Mouse (Mus musculus): Measurements from ENCODE around the gene Gm20388. TPM values are rescaled to one million over a fixed set of nuclear protein-coding genes. Genes with fewer than 3 reads are reported as not detected.

Gene Gm20388
- polyA plus RNA-seq, 1 experiment from 2014 or later: 8.3 TPM

DNA sequence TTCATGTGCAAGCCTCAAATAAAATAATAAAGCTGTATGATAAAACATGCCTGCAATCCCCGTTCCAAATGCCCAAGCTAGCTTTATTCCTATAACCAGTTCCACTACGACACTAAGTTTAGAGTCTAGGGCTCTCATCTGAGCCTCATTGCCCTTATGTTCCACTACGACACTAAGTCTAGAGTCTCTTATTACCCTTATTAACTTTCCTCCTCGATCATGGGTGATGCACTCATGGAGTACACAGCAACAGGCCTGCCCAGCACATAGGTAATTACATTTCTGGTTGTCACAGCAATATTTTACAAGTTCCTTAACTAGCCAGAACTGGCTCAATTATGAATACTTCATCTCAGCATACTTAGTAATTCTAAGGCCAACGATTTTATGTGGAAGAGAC is 3095.2 kb downstream of the Gm20388 start:
- H3K4me2 ChIP-seq (ENCODE audit: low read length): no peak overlapping the region
- H3K9ac ChIP-seq (ENCODE audit: low read length): no peak overlapping the region
- H3K27me3 ChIP-seq (replicated peaks; ENCODE audit: control insufficient read depth, insufficient read depth, low read length): no peaks in the 10 kb centered on the region
- H3K4me3 ChIP-seq (ENCODE audit: low read depth, low read length): no peak overlapping the region
- no peaks in the 10 kb centered on the region for H3K36me3 ChIP-seq (ENCODE audit: control insufficient read depth, insufficient read depth, low read length)
- H3K4me1 ChIP-seq (replicated peaks; ENCODE audit: control insufficient read depth, insufficient read depth, low read length): peaks cover 15% of the 10 kb centered on the region
- H3K9me3 ChIP-seq (ENCODE audit: control insufficient read depth, low read length): no peaks in the 10 kb centered on the region
- ATAC-seq (replicated peaks; ENCODE audit: low FRiP score, low TSS enrichment, low read depth) (no peak), DNase-seq (ENCODE audit: low spot score) (no peak)
- no peak overlapping the region for H3K27ac ChIP-seq (ENCODE audit: low read depth)
- 71% methylated on average over 5 of the region's 5 CpGs for WGBS

- Histone ChIP-seq H3K4me1 (replicated peaks; ENCODE audit: control insufficient read depth, insufficient read depth, low read length) (peaks cover 6% of the 10 kb centered on the region; the same call in 1 of the 2 replicates), H3K36me3 (ENCODE audit: control insufficient read depth, insufficient read depth, low read length) (no peaks in the 10 kb centered on the region), H3K4me2 (ENCODE audit: low read length) (no peak overlapping the region), H3K27ac (ENCODE audit: low read depth) (no peak overlapping the region), H3K27me3 (replicated peaks; ENCODE audit: control insufficient read depth, insufficient read depth, low read length) (no peaks in the 10 kb centered on the region), H3K9me3 (ENCODE audit: control insufficient read depth, low read length) (no peaks in the 10 kb centered on the region), H3K4me3 (ENCODE audit: low read depth, low read length) (no peak overlapping the region), H3K9ac (ENCODE audit: low read length) (no peak overlapping the region)
- ATAC-seq (replicated peaks; ENCODE audit: low FRiP score, low TSS enrichment, low read depth) (no peak), DNase-seq (ENCODE audit: low spot score) (no peak)
These were observed 3100.7 kb downstream of the Gm20388 start for GRCm38 (mm10) chr8:123011321-123011720.

DNA sequence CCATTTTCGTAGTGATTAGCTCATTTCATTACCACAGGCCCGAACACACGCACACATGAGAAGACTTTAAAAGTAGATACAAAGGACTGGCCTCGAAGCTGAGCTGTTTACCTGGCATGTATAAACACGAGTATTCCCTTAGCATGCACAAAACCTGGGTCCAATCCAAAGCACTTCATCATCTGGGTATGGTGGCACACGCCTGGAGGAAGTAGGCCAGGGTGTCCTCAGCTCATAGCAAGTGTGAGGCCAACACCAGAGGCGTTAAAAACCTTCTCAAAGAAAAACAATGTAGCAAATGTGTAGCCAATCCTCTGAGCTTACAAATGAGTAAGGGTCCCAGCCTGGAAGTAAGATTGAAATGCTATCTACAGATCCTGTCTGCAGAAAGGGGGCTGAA is 3103.8 kb downstream of the Gm20388 start:
- Histone ChIP-seq H3K9me3 (ENCODE audit: control insufficient read depth, low read length) (no peaks in the 10 kb centered on the region), H3K4me2 (ENCODE audit: low read length) (no peak overlapping the region), H3K9ac (ENCODE audit: low read length) (no peak overlapping the region), H3K4me3 (ENCODE audit: low read depth, low read length) (no peak overlapping the region), H3K4me1 (replicated peaks; ENCODE audit: control insufficient read depth, insufficient read depth, low read length) (peaks cover 12% of the 10 kb centered on the region), H3K36me3 (ENCODE audit: control insufficient read depth, insufficient read depth, low read length) (peaks cover 6% of the 10 kb centered on the region; the same call in 1 of the 2 replicates), H3K27me3 (replicated peaks; ENCODE audit: control insufficient read depth, insufficient read depth, low read length) (no peaks in the 10 kb centered on the region), H3K27ac (ENCODE audit: low read depth) (no peak overlapping the region)
- no peak for DNase-seq (ENCODE audit: low spot score)
- ATAC-seq (replicated peaks; ENCODE audit: low FRiP score, low TSS enrichment, low read depth): no peak
- WGBS: 74% methylated on average over 7 of the region's 7 CpGs

DNA sequence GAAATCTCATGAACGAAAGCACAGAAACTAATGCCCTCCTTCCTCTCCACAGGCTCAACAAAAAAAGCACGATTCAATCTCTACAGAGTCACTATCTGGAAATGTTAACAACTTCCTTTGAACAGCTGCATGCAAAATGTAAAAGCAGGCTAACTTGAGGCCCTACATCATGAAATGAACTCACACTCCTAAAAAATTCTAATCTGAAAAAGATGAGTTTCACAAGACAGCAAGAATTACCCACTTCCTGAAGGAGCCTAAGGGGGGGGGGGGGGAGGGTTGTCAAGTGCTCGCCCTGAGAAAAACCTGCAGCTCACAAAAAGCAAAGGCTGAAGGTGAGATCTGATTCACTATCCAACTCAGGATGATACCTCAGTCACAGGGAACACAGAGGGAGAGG is 3104.4 kb downstream of the Gm20388 start:
- Histone ChIP-seq H3K27me3 (replicated peaks; ENCODE audit: control insufficient read depth, insufficient read depth, low read length) (no peaks in the 10 kb centered on the region), H3K4me2 (ENCODE audit: low read length) (no peak overlapping the region), H3K9ac (ENCODE audit: low read length) (no peak overlapping the region), H3K4me3 (ENCODE audit: low read depth, low read length) (no peak overlapping the region), H3K27ac (ENCODE audit: low read depth) (no peak overlapping the region), H3K4me1 (replicated peaks; ENCODE audit: control insufficient read depth, insufficient read depth, low read length) (peaks cover 12% of the 10 kb centered on the region), H3K9me3 (ENCODE audit: control insufficient read depth, low read length) (no peaks in the 10 kb centered on the region), H3K36me3 (ENCODE audit: control insufficient read depth, insufficient read depth, low read length) (peaks cover 6% of the 10 kb centered on the region; the same call in 1 of the 2 replicates)
- DNase-seq (ENCODE audit: low spot score): no peak
- no peak for ATAC-seq (replicated peaks; ENCODE audit: low FRiP score, low TSS enrichment, low read depth)
- whole genome bisulfite sequencing: 47% methylated on average over 3 of the region's 3 CpGs

DNA sequence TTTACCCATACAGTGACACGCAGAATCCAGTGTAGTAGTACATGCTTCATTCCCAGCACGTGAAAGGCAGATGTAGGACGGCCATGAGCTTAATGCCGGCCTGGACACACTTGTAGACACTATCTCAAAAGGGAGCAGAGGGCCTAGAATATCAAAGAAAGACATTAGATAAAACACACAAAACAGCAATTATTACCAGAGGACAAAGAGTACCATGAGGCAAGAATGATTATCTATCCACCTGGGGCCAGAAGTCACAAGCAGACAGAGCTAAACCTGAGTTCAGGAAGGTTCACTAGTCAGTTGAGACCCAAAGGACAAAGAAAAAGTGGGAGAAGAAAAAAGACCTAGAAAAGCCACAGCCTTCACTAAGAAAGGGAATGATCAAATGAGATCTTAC is 3106.5 kb downstream of the Gm20388 start:
- Histone ChIP-seq H3K27ac (ENCODE audit: low read depth) (no peak overlapping the region), H3K4me3 (ENCODE audit: low read depth, low read length) (no peak overlapping the region), H3K27me3 (replicated peaks; ENCODE audit: control insufficient read depth, insufficient read depth, low read length) (no peaks in the 10 kb centered on the region), H3K36me3 (ENCODE audit: control insufficient read depth, insufficient read depth, low read length) (peaks cover 6% of the 10 kb centered on the region; the same call in 1 of the 2 replicates), H3K9ac (ENCODE audit: low read length) (no peak overlapping the region), H3K9me3 (ENCODE audit: control insufficient read depth, low read length) (no peaks in the 10 kb centered on the region), H3K4me1 (replicated peaks; ENCODE audit: control insufficient read depth, insufficient read depth, low read length) (peaks cover 18% of the 10 kb centered on the region), H3K4me2 (ENCODE audit: low read length) (no peak overlapping the region)
- no peak for DNase-seq (ENCODE audit: low spot score)
- 74% methylated on average over 4 of the region's 4 CpGs for WGBS
- no peak for ATAC-seq (replicated peaks; ENCODE audit: low FRiP score, low TSS enrichment, low read depth)

DNA sequence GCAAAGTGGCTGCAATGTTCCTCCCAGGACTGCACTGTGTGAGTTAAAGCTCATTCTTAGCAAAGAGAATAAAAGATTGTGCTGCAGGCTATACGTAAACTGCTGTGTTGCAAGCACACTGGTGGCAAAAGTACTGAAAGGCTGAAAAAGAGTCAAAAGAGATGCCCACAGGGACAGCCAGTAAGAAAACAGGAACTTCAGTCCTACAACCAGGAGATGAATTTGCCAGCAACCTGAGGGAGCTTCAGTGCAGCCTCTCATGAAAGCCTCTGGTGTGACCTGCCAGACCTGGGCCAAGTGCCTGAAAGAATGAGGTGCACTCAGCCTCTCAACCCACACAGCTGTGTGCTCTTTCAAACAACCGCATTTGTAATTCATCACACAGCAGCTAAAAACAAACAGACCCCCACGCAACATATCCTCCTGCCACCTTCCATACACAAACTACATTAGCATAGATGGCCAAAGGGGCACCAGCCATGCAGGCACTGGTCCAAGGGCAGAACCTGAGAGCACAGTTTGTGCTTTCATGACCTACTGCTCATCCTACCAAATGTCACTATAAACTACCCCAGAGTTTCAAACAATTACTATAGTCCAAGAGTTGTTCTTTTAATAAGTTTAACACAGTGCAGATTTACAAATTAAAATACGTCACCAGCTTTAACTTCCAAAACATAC is 3108.0 kb downstream of the Gm20388 start:
- Histone ChIP-seq H3K27ac (ENCODE audit: low read depth) (0 out of 2 replicates have a peak overlapping the region, but pooled peaks have one; percentile 16), H3K36me3 (ENCODE audit: control insufficient read depth, insufficient read depth, low read length) (peaks cover 6% of the 10 kb centered on the region; the same call in 1 of the 2 replicates), H3K4me2 (ENCODE audit: low read length) (no peak overlapping the region), H3K4me3 (ENCODE audit: low read depth, low read length) (no peak overlapping the region), H3K9ac (ENCODE audit: low read length) (no peak overlapping the region), H3K27me3 (replicated peaks; ENCODE audit: control insufficient read depth, insufficient read depth, low read length) (no peaks in the 10 kb centered on the region), H3K9me3 (ENCODE audit: control insufficient read depth, low read length) (no peaks in the 10 kb centered on the region), H3K4me1 (replicated peaks; ENCODE audit: control insufficient read depth, insufficient read depth, low read length) (peaks cover 18% of the 10 kb centered on the region)
- no peak for DNase-seq (ENCODE audit: low spot score)
- 56% methylated on average over 4 of the region's 4 CpGs for WGBS
- no peak for ATAC-seq (replicated peaks; ENCODE audit: low FRiP score, low TSS enrichment, low read depth)

- no peak for DNase-seq (ENCODE audit: low spot score)
- Histone ChIP-seq H3K4me2 (ENCODE audit: low read length) (no peak overlapping the region), H3K9ac (ENCODE audit: low read length) (no peak overlapping the region), H3K27ac (ENCODE audit: low read depth) (no peak overlapping the region), H3K4me3 (ENCODE audit: low read depth, low read length) (no peak overlapping the region), H3K36me3 (ENCODE audit: control insufficient read depth, insufficient read depth, low read length) (peaks cover 9% of the 10 kb centered on the region; the same call in 1 of the 2 replicates), H3K27me3 (replicated peaks; ENCODE audit: control insufficient read depth, insufficient read depth, low read length) (no peaks in the 10 kb centered on the region), H3K9me3 (ENCODE audit: control insufficient read depth, low read length) (no peaks in the 10 kb centered on the region), H3K4me1 (replicated peaks; ENCODE audit: control insufficient read depth, insufficient read depth, low read length) (peaks cover 15% of the 10 kb centered on the region)
- 64% methylated on average over 2 of the region's 2 CpGs for WGBS
- ATAC-seq (replicated peaks; ENCODE audit: low FRiP score, low TSS enrichment, low read depth): no peak
These were observed 3109.4 kb downstream of the Gm20388 start for GRCm38 (mm10) chr8:123020084-123020483.

GRCm38 (mm10) chr8:123020859-123021258 is 3110.2 kb downstream of the Gm20388 start:
- H3K27me3 ChIP-seq (replicated peaks; ENCODE audit: control insufficient read depth, insufficient read depth, low read length): no peaks in the 10 kb centered on the region
- H3K4me1 ChIP-seq (replicated peaks; ENCODE audit: control insufficient read depth, insufficient read depth, low read length): peaks cover 15% of the 10 kb centered on the region
- H3K36me3 ChIP-seq (ENCODE audit: control insufficient read depth, insufficient read depth, low read length): peaks cover 9% of the 10 kb centered on the region; the same call in 1 of the 2 replicates
- H3K9me3 ChIP-seq (ENCODE audit: control insufficient read depth, low read length): no peaks in the 10 kb centered on the region
- ATAC-seq (replicated peaks; ENCODE audit: low FRiP score, low TSS enrichment, low read depth) (no peak), DNase-seq (ENCODE audit: low spot score) (no peak)
- 70% methylated on average over 2 of the region's 2 CpGs for WGBS
- H3K4me2 ChIP-seq (ENCODE audit: low read length): no peak overlapping the region
- no peak overlapping the region for H3K4me3 ChIP-seq (ENCODE audit: low read depth, low read length)
- no peak overlapping the region for H3K27ac ChIP-seq (ENCODE audit: low read depth)
- H3K9ac ChIP-seq (ENCODE audit: low read length): no peak overlapping the region

DNA sequence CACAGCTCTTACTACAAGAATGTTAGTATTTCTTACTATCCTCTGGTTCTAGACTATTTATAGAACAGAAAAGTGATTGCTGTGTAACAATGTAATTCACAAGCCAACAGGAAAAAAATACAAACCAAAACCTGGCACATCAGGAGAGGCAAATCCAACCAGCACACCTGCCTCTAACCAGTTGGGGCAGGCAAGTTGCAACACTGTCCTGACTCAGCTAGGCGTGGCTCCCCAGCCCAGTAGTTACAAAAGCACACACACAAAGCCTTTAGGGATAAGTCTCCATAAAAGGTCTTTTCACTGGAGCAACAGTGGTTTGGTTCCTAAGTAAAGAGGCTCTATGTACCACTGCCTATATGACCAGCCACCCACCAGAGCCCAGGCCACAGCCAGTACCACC is 3110.6 kb downstream of the Gm20388 start:
- ATAC-seq (replicated peaks; ENCODE audit: low FRiP score, low TSS enrichment, low read depth): no peak
- Histone ChIP-seq H3K9me3 (ENCODE audit: control insufficient read depth, low read length) (no peaks in the 10 kb centered on the region), H3K4me1 (replicated peaks; ENCODE audit: control insufficient read depth, insufficient read depth, low read length) (peaks cover 15% of the 10 kb centered on the region), H3K27ac (ENCODE audit: low read depth) (no peak overlapping the region), H3K9ac (ENCODE audit: low read length) (no peak overlapping the region), H3K36me3 (ENCODE audit: control insufficient read depth, insufficient read depth, low read length) (peaks cover 9% of the 10 kb centered on the region; the same call in 1 of the 2 replicates), H3K4me3 (ENCODE audit: low read depth, low read length) (no peak overlapping the region), H3K27me3 (replicated peaks; ENCODE audit: control insufficient read depth, insufficient read depth, low read length) (no peaks in the 10 kb centered on the region), H3K4me2 (ENCODE audit: low read length) (no peak overlapping the region)
- no peak for DNase-seq (ENCODE audit: low spot score)
- WGBS: 80% methylated on average over 1 of the region's 1 CpGs
